Mouse (Mus musculus): Measurements from ENCODE around the gene Ppm1h. TPM values are rescaled to one million over a fixed set of nuclear protein-coding genes. Genes with fewer than 3 reads are reported as not detected.
A peak's percentile ranks its signal among the peaks of the same experiment; 100 is the strongest.

Gene Ppm1h
- polyA plus RNA-seq (2015; fragmentation: Nextera tagmentation; extraction: Ambion mirVana), result 24.7 and 27.1 TPM in 2 replicates

- H3K27me3 ChIP-seq (ENCODE audit: insufficient read depth, low read length), result no peaks in the 10 kb centered on the region; the same call in 1 of the 2 replicates
- peak within 1 kb of the TSS; percentile 87 for H3K9ac ChIP-seq (replicated peaks; ENCODE audit: low read length)
- peak; percentile 90 for ATAC-seq (ENCODE audit: low FRiP score, low TSS enrichment)
- no peaks in the 10 kb centered on the region for H3K36me3 ChIP-seq (ENCODE audit: insufficient read depth, low read length)
- peak within 1 kb of the TSS; percentile 89 for H3K4me2 ChIP-seq (replicated peaks; ENCODE audit: low read depth, low read length)
- peak within 1 kb of the TSS; percentile 90 for H3K27ac ChIP-seq (ENCODE audit: low read length)
- H3K9me3 ChIP-seq (ENCODE audit: low read length), result no peaks in the 10 kb centered on the region
- peak within 1 kb of the TSS; percentile 77 for H3K4me3 ChIP-seq (ENCODE audit: low read length)
- WGBS, result under 1% methylated on average over 82 of the region's 94 CpGs
- H3K4me1 ChIP-seq (ENCODE audit: insufficient read depth, low read length), result peaks cover 9% of the 10 kb centered on the region; the same call in 1 of the 2 replicates
Measured at GRCm38 (mm10) chr10:122678541-122679436, at the start of gene Ppm1h. Gene Ppm1h (plus strand): TSS chr10:122678762.

GRCm38 (mm10) chr10:122629003-122629402 is 49.6 kb upstream of the Ppm1h start:
- Histone ChIP-seq H3K27ac (ENCODE audit: low read length) (no peak overlapping the region), H3K4me3 (ENCODE audit: low read length) (no peak overlapping the region), H3K27me3 (ENCODE audit: insufficient read depth, low read length) (no peaks in the 10 kb centered on the region), H3K4me2 (replicated peaks; ENCODE audit: low read depth, low read length) (no peak overlapping the region), H3K4me1 (ENCODE audit: insufficient read depth, low read length) (0 out of 2 replicates have a peak, but pooled peaks cover 4% of the 10 kb centered on the region), H3K9ac (replicated peaks; ENCODE audit: low read length) (no peak overlapping the region), H3K36me3 (ENCODE audit: insufficient read depth, low read length) (no peaks in the 10 kb centered on the region), H3K9me3 (ENCODE audit: low read length) (no peaks in the 10 kb centered on the region)
- WGBS, result 68% methylated on average over 4 of the region's 4 CpGs
- ATAC-seq (ENCODE audit: low FRiP score, low TSS enrichment), result no peak

DNA sequence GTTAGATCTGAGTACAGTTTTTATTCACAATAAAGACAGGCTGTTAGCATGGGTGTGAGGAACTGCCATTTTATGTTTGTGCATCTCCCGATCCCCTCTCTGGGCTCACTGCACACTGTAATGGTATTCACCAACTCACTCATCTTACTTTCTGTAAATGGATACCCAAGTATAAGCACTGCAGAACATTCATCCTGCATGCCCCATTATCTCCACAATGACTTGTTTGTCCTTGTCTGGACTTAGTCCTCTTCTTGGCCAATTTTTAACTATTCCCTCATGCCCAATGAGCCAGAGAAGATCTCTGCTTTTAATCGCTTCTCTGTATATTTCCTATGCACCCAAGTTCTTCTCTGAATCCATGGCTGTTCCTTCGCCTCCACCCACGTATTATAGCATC is 38.7 kb upstream of the Ppm1h start:
- Histone ChIP-seq H3K36me3 (ENCODE audit: insufficient read depth, low read length) (no peaks in the 10 kb centered on the region), H3K4me3 (ENCODE audit: low read length) (no peak overlapping the region), H3K9me3 (ENCODE audit: low read length) (no peaks in the 10 kb centered on the region), H3K9ac (replicated peaks; ENCODE audit: low read length) (no peak overlapping the region), H3K27ac (ENCODE audit: low read length) (0 out of 2 replicates have a peak overlapping the region, but pooled peaks have one; percentile 46), H3K4me1 (ENCODE audit: insufficient read depth, low read length) (0 out of 2 replicates have a peak, but pooled peaks cover 2% of the 10 kb centered on the region), H3K27me3 (ENCODE audit: insufficient read depth, low read length) (no peaks in the 10 kb centered on the region), H3K4me2 (replicated peaks; ENCODE audit: low read depth, low read length) (no peak overlapping the region)
- ATAC-seq (ENCODE audit: low FRiP score, low TSS enrichment), result peak; percentile 91
- 63% methylated on average over 4 of the region's 4 CpGs for WGBS

- Histone ChIP-seq H3K4me3 (ENCODE audit: low read length) (no peak overlapping the region), H3K9me3 (ENCODE audit: low read length) (no peaks in the 10 kb centered on the region), H3K27ac (ENCODE audit: low read length) (no peak overlapping the region), H3K9ac (replicated peaks; ENCODE audit: low read length) (no peak overlapping the region), H3K27me3 (ENCODE audit: insufficient read depth, low read length) (no peaks in the 10 kb centered on the region), H3K4me2 (replicated peaks; ENCODE audit: low read depth, low read length) (no peak overlapping the region), H3K4me1 (ENCODE audit: insufficient read depth, low read length) (0 out of 2 replicates have a peak, but pooled peaks cover 2% of the 10 kb centered on the region), H3K36me3 (ENCODE audit: insufficient read depth, low read length) (no peaks in the 10 kb centered on the region)
- 82% methylated on average over 8 of the region's 8 CpGs for WGBS
- no peak for ATAC-seq (ENCODE audit: low FRiP score, low TSS enrichment)
Measured at GRCm38 (mm10) chr10:122641263-122641795, 37.2 kb upstream of the Ppm1h start.

GRCm38 (mm10) chr10:122642125-122642524 is 36.4 kb upstream of the Ppm1h start:
- 0 out of 2 replicates have a peak, but pooled peaks cover 2% of the 10 kb centered on the region for H3K4me1 ChIP-seq (ENCODE audit: insufficient read depth, low read length)
- H3K27ac ChIP-seq (ENCODE audit: low read length), result no peak overlapping the region
- WGBS, result 85% methylated on average over 4 of the region's 4 CpGs
- H3K9me3 ChIP-seq (ENCODE audit: low read length), result no peaks in the 10 kb centered on the region
- no peaks in the 10 kb centered on the region for H3K36me3 ChIP-seq (ENCODE audit: insufficient read depth, low read length)
- H3K27me3 ChIP-seq (ENCODE audit: insufficient read depth, low read length), result no peaks in the 10 kb centered on the region
- no peak overlapping the region for H3K9ac ChIP-seq (replicated peaks; ENCODE audit: low read length)
- H3K4me3 ChIP-seq (ENCODE audit: low read length), result no peak overlapping the region
- no peak overlapping the region for H3K4me2 ChIP-seq (replicated peaks; ENCODE audit: low read depth, low read length)
- ATAC-seq (ENCODE audit: low FRiP score, low TSS enrichment), result no peak

- Histone ChIP-seq H3K9me3 (ENCODE audit: low read length) (no peaks in the 10 kb centered on the region), H3K4me2 (replicated peaks; ENCODE audit: low read depth, low read length) (no peak overlapping the region), H3K9ac (replicated peaks; ENCODE audit: low read length) (no peak overlapping the region), H3K36me3 (ENCODE audit: insufficient read depth, low read length) (no peaks in the 10 kb centered on the region), H3K27ac (ENCODE audit: low read length) (no peak overlapping the region), H3K4me3 (ENCODE audit: low read length) (no peak overlapping the region), H3K27me3 (ENCODE audit: insufficient read depth, low read length) (no peaks in the 10 kb centered on the region), H3K4me1 (ENCODE audit: insufficient read depth, low read length) (no peaks in the 10 kb centered on the region)
- ATAC-seq (ENCODE audit: low FRiP score, low TSS enrichment), result no peak
- WGBS, result 85% methylated on average over 4 of the region's 4 CpGs
Measured at GRCm38 (mm10) chr10:122651932-122652331, 26.6 kb upstream of the Ppm1h start.

DNA sequence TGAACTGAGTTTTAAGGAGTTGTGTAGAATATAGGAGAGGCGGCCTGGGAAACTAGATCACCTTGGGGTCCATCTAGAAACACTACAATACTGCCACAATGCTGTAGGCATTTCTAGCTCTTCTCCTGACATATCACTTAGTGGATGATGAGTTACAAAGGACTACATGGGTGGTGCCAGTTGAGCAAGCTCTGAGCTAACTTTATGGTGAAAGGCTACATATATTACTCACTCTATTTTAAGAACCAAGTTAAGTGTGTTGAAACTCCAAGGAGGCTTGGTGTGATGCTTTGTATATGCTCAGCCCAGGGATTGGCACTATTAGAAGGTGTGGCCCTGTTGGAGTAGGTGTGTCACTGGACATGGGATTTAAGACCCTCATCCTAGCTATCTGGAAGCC is 26.0 kb upstream of the Ppm1h start:
- H3K36me3 ChIP-seq (ENCODE audit: insufficient read depth, low read length), result no peaks in the 10 kb centered on the region
- no peak overlapping the region for H3K4me2 ChIP-seq (replicated peaks; ENCODE audit: low read depth, low read length)
- H3K4me3 ChIP-seq (ENCODE audit: low read length), result no peak overlapping the region
- ATAC-seq (ENCODE audit: low FRiP score, low TSS enrichment), result no peak
- no peaks in the 10 kb centered on the region for H3K4me1 ChIP-seq (ENCODE audit: insufficient read depth, low read length)
- no peaks in the 10 kb centered on the region for H3K27me3 ChIP-seq (ENCODE audit: insufficient read depth, low read length)
- no peak overlapping the region for H3K9ac ChIP-seq (replicated peaks; ENCODE audit: low read length)
- no peaks in the 10 kb centered on the region for H3K9me3 ChIP-seq (ENCODE audit: low read length)
- no peak overlapping the region for H3K27ac ChIP-seq (ENCODE audit: low read length)
- 91% methylated on average over 1 of the region's 1 CpGs for WGBS

DNA sequence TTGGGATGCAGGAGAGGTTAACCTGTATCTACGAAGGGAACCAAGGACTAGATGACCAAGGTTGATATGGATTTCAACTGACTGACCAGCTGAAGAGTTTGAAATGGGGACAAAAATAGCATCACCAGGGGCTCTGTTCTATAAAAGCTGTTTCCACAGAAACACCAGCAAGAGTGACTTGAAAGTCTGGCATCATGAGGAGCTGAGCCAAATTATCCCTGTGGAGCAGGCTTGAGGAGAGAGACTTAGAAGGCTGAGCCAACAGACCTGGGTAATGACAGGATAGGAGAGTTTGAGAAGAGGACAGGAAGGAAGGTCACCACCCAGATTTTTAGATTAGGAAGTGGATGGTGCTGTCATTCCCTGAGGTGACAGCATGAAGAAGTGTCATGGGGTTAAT is 12.9 kb upstream of the Ppm1h start:
- 91% methylated on average over 1 of the region's 1 CpGs for WGBS
- no peak overlapping the region for H3K9ac ChIP-seq (replicated peaks; ENCODE audit: low read length)
- no peaks in the 10 kb centered on the region for H3K27me3 ChIP-seq (ENCODE audit: insufficient read depth, low read length)
- H3K27ac ChIP-seq (ENCODE audit: low read length), result no peak overlapping the region
- no peaks in the 10 kb centered on the region for H3K36me3 ChIP-seq (ENCODE audit: insufficient read depth, low read length)
- no peaks in the 10 kb centered on the region for H3K4me1 ChIP-seq (ENCODE audit: insufficient read depth, low read length)
- no peak overlapping the region for H3K4me2 ChIP-seq (replicated peaks; ENCODE audit: low read depth, low read length)
- no peaks in the 10 kb centered on the region for H3K9me3 ChIP-seq (ENCODE audit: low read length)
- H3K4me3 ChIP-seq (ENCODE audit: low read length), result no peak overlapping the region
- no peak for ATAC-seq (ENCODE audit: low FRiP score, low TSS enrichment)

DNA sequence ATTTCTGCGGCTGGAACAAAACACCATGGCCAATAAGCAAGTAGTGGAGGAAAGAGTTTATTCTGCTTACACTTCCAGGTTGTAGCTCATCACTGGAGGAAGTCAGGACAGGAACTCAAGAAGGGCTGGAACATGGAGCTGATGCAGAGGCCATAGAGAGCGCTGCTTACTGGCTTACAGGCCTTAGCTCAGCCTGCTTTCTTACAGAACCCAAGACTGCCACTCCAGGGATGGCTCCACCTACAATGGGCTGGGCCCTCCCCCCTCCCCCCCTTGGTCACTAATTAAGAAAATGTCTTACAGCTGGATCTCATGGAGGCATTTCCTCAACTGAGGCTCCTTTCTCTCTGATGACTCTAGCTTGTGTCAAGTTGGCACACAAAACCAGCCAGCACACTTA is 7.3 kb upstream of the Ppm1h start:
- no peak for ATAC-seq (ENCODE audit: low FRiP score, low TSS enrichment)
- no peak overlapping the region for H3K9ac ChIP-seq (replicated peaks; ENCODE audit: low read length)
- no peak overlapping the region for H3K4me3 ChIP-seq (ENCODE audit: low read length)
- WGBS, result 92% methylated on average over 2 of the region's 2 CpGs
- H3K36me3 ChIP-seq (ENCODE audit: insufficient read depth, low read length), result no peaks in the 10 kb centered on the region
- no peak overlapping the region for H3K4me2 ChIP-seq (replicated peaks; ENCODE audit: low read depth, low read length)
- H3K9me3 ChIP-seq (ENCODE audit: low read length), result no peaks in the 10 kb centered on the region
- no peaks in the 10 kb centered on the region for H3K4me1 ChIP-seq (ENCODE audit: insufficient read depth, low read length)
- H3K27ac ChIP-seq (ENCODE audit: low read length), result no peak overlapping the region
- H3K27me3 ChIP-seq (ENCODE audit: insufficient read depth, low read length), result no peaks in the 10 kb centered on the region

GRCm38 (mm10) chr10:122672044-122672443 is 6.5 kb upstream of the Ppm1h start:
- 91% methylated on average over 4 of the region's 4 CpGs for WGBS
- Histone ChIP-seq H3K36me3 (ENCODE audit: insufficient read depth, low read length) (no peaks in the 10 kb centered on the region), H3K4me3 (ENCODE audit: low read length) (no peak overlapping the region), H3K27ac (ENCODE audit: low read length) (no peak overlapping the region), H3K4me2 (replicated peaks; ENCODE audit: low read depth, low read length) (no peak overlapping the region), H3K9me3 (ENCODE audit: low read length) (no peaks in the 10 kb centered on the region), H3K4me1 (ENCODE audit: insufficient read depth, low read length) (no peaks in the 10 kb centered on the region), H3K27me3 (ENCODE audit: insufficient read depth, low read length) (no peaks in the 10 kb centered on the region), H3K9ac (replicated peaks; ENCODE audit: low read length) (no peak overlapping the region)
- ATAC-seq (ENCODE audit: low FRiP score, low TSS enrichment), result no peak

Data from kidney, embryonic 16.5 days (tissue).